Mouse (Mus musculus) ES-Bruce4 (cell line): Measurements from ENCODE around the gene Sh3rf1.

Source experiments
- CTCF ChIP-seq: IDR thresholded peaks from one replicate; pipeline ENCODE4 v1.8.1; 2011; ENCODE audit warnings: low read depth, low read length
- EP300 ChIP-seq: IDR thresholded peaks from 2 replicates; pipeline ENCODE4 v1.6.1; 2011; ENCODE audit warnings: low read depth, low read length; ENCODE audit not compliant: insufficient read depth
- POLR2A ChIP-seq: IDR thresholded peaks from one replicate; pipeline ENCODE4 v1.8.1; 2011; ENCODE audit warnings: low read length; ENCODE audit not compliant: insufficient read depth

- TF ChIP-seq POLR2A, result no peak
- TF ChIP-seq CTCF, result no peak
- no peak for TF ChIP-seq EP300
Observed at GRCm38 (mm10) chr8:61236506-61237268, 13.0 kb downstream of the Sh3rf1 start.
